Mouse (Mus musculus) T-cell, adult 2 months (primary cell): ENCODE data around the gene Cand1.
A peak's percentile ranks its signal among the peaks of the same experiment; 100 is the strongest.

Experiments
- DNase-seq: peaks from one replicate; pipeline ENCODE4 v3.0.0; 2022; ENCODE audit warnings: low spot score

Cand1 gene

GRCm38 (mm10) chr10:119239969-119240721 lies at the start of gene Cand1:
TSS of gene Cand1 (minus strand) at chr10:119240055.
- DNase-seq, result peak; percentile 98

- no peak for DNase-seq
These were observed 39.0 kb upstream of the Cand1 start for GRCm38 (mm10) chr10:119278871-119279270.

GRCm38 (mm10) chr10:119274333-119274732 lies 34.5 kb upstream of the Cand1 start:
- DNase-seq, result no peak

GRCm38 (mm10) chr10:119272536-119272935 lies 32.7 kb upstream of the Cand1 start:
- no peak for DNase-seq

GRCm38 (mm10) chr10:119272005-119272404 lies 32.1 kb upstream of the Cand1 start:
- no peak for DNase-seq

- DNase-seq, result no peak
These were observed 31.2 kb upstream of the Cand1 start for GRCm38 (mm10) chr10:119271101-119271500.

- DNase-seq, result no peak
These were observed 30.6 kb upstream of the Cand1 start for GRCm38 (mm10) chr10:119270384-119270985.

GRCm38 (mm10) chr10:119264761-119265160 lies 24.9 kb upstream of the Cand1 start:
- no peak for DNase-seq

GRCm38 (mm10) chr10:119262821-119263220 lies 23.0 kb upstream of the Cand1 start:
- DNase-seq, result no peak

- DNase-seq, result no peak
These were observed 18.0 kb upstream of the Cand1 start for GRCm38 (mm10) chr10:119257876-119258275.

- no peak for DNase-seq
These were observed 4.3 kb upstream of the Cand1 start for GRCm38 (mm10) chr10:119244146-119244545.

GRCm38 (mm10) chr10:119240722-119241089 lies 851 bp upstream of the Cand1 start:
- no peak for DNase-seq

- no peak for DNase-seq
These were observed 254 bp downstream of the Cand1 start for GRCm38 (mm10) chr10:119239633-119239968.

GRCm38 (mm10) chr10:119238985-119239631 lies 747 bp downstream of the Cand1 start:
- peak; percentile 13 for DNase-seq

GRCm38 (mm10) chr10:119231526-119231925 lies 8.3 kb downstream of the Cand1 start:
- DNase-seq, result no peak

- DNase-seq, result no peak
These were observed 9.2 kb downstream of the Cand1 start for GRCm38 (mm10) chr10:119230703-119231102.

GRCm38 (mm10) chr10:119230074-119230669 lies 9.7 kb downstream of the Cand1 start:
- no peak for DNase-seq

- no peak for DNase-seq
These were observed 16.2 kb downstream of the Cand1 start for GRCm38 (mm10) chr10:119223686-119224085.

- DNase-seq, result no peak
These were observed 18.2 kb downstream of the Cand1 start for GRCm38 (mm10) chr10:119221631-119222030.

- no peak for DNase-seq
These were observed 20.4 kb downstream of the Cand1 start for GRCm38 (mm10) chr10:119219415-119219814.

- peak; percentile 38 for DNase-seq
These were observed 21.4 kb downstream of the Cand1 start for GRCm38 (mm10) chr10:119218274-119219080.

GRCm38 (mm10) chr10:119212443-119212842 lies 27.4 kb downstream of the Cand1 start:
- DNase-seq, result no peak
